Mouse (Mus musculus): ENCODE results near the gene Cacna2d3.
A peak's percentile ranks its signal among the peaks of the same experiment; 100 is the strongest.

The Cacna2d3 gene

GRCm38 (mm10) chr14:29163998-29164652, 557.5 kb downstream of the Cacna2d3 start:
- DNase-seq (ENCODE audit: low spot score in 2 of 2): no peak

- DNase-seq (ENCODE audit: low spot score in 2 of 2): no peak
These were observed 561.9 kb downstream of the Cacna2d3 start for GRCm38 (mm10) chr14:29159803-29160202.

GRCm38 (mm10) chr14:29157096-29157495, 564.6 kb downstream of the Cacna2d3 start:
- no peak for DNase-seq (ENCODE audit: low spot score in 2 of 2)

- no peak for DNase-seq (ENCODE audit: low spot score in 2 of 2)
These were observed 577.5 kb downstream of the Cacna2d3 start for GRCm38 (mm10) chr14:29144184-29144583.

- no peak for DNase-seq (ENCODE audit: low spot score in 2 of 2)
These were observed 584.0 kb downstream of the Cacna2d3 start for GRCm38 (mm10) chr14:29137614-29138013.

GRCm38 (mm10) chr14:29137006-29137579, 584.6 kb downstream of the Cacna2d3 start:
- no peak for DNase-seq (ENCODE audit: low spot score in 2 of 2)

- DNase-seq (ENCODE audit: low spot score in 2 of 2): no peak
These were observed 586.8 kb downstream of the Cacna2d3 start for GRCm38 (mm10) chr14:29134901-29135300.

GRCm38 (mm10) chr14:29130511-29130910, 591.2 kb downstream of the Cacna2d3 start:
- DNase-seq (ENCODE audit: low spot score in 2 of 2): no peak

GRCm38 (mm10) chr14:29123886-29124285, 597.8 kb downstream of the Cacna2d3 start:
- no peak for DNase-seq (ENCODE audit: low spot score in 2 of 2)

- DNase-seq (ENCODE audit: low spot score in 2 of 2): no peak
These were observed 598.9 kb downstream of the Cacna2d3 start for GRCm38 (mm10) chr14:29122749-29123148.

GRCm38 (mm10) chr14:29113852-29114450, 607.7 kb downstream of the Cacna2d3 start:
- DNase-seq (ENCODE audit: low spot score in 2 of 2): no peak

- no peak for DNase-seq (ENCODE audit: low spot score in 2 of 2)
These were observed 610.0 kb downstream of the Cacna2d3 start for GRCm38 (mm10) chr14:29111666-29112065.

GRCm38 (mm10) chr14:29110351-29111091, 611.1 kb downstream of the Cacna2d3 start:
- DNase-seq (ENCODE audit: low spot score in 2 of 2): no peak

- no peak for DNase-seq (ENCODE audit: low spot score in 2 of 2)
These were observed 614.2 kb downstream of the Cacna2d3 start for GRCm38 (mm10) chr14:29107464-29107863.

GRCm38 (mm10) chr14:29097776-29098175, 623.9 kb downstream of the Cacna2d3 start:
- no peak for DNase-seq (ENCODE audit: low spot score in 2 of 2)

GRCm38 (mm10) chr14:29095431-29095830, 626.2 kb downstream of the Cacna2d3 start:
- DNase-seq (ENCODE audit: low spot score in 2 of 2): no peak

- peak; percentile 14 to 65 for DNase-seq (ENCODE audit: low spot score in 2 of 2)
These were observed 631.6 kb downstream of the Cacna2d3 start for GRCm38 (mm10) chr14:29090074-29090473.

GRCm38 (mm10) chr14:29086528-29086927, 635.1 kb downstream of the Cacna2d3 start:
- DNase-seq (ENCODE audit: low spot score in 2 of 2): no peak

- DNase-seq (ENCODE audit: low spot score in 2 of 2): no peak
These were observed 636.0 kb downstream of the Cacna2d3 start for GRCm38 (mm10) chr14:29085493-29086159.

- no peak for DNase-seq (ENCODE audit: low spot score in 2 of 2)
These were observed 639.5 kb downstream of the Cacna2d3 start for GRCm38 (mm10) chr14:29082171-29082570.

- no peak for DNase-seq (ENCODE audit: low spot score in 2 of 2)
These were observed 641.0 kb downstream of the Cacna2d3 start for GRCm38 (mm10) chr14:29080630-29081029.

GRCm38 (mm10) chr14:29080228-29080627, 641.4 kb downstream of the Cacna2d3 start:
- no peak for DNase-seq (ENCODE audit: low spot score in 2 of 2)

All from spleen, postnatal 4 days (tissue).